Mouse (Mus musculus): ENCODE measurements around the gene Olfr702. TPM values are rescaled to one million over a fixed set of nuclear protein-coding genes. Genes with fewer than 3 reads are reported as not detected.

Gene Olfr702
- not detected in 2 replicates for polyA plus RNA-seq (2012; rRNA removed)

GRCm38 (mm10) chr7:106833793-106834192 is at the start of gene Olfr702:
Olfr702 (minus strand) TSS chr7:106833893.

GRCm38 (mm10) chr7:106876791-106877190 is 43.1 kb upstream of the Olfr702 start, which contains the start of gene Olfr705:
Olfr705 (minus strand) TSS chr7:106876891.

GRCm38 (mm10) chr7:106862885-106863284 is 29.2 kb upstream of the Olfr702 start, which contains the start of gene Olfr704:
Olfr704 (plus strand) TSS chr7:106863185.

GRCm38 (mm10) chr7:106843060-106843459 is 9.4 kb upstream of the Olfr702 start, which contains the start of gene Olfr703:
Olfr703 (plus strand) TSS chr7:106843360.

GRCm38 (mm10) chr7:106813829-106814228 is 19.9 kb downstream of the Olfr702 start, which contains the start of gene Olfr701:
Olfr701 (plus strand) TSS chr7:106814129.

GRCm38 (mm10) chr7:106808734-106809133 is 25.0 kb downstream of the Olfr702 start, which contains the start of gene Olfr700:
Olfr700 (minus strand) TSS chr7:106808834.

GRCm38 (mm10) chr7:106793098-106793497 is 40.6 kb downstream of the Olfr702 start, which contains the start of gene Olfr699:
Olfr699 (minus strand) TSS chr7:106793198.

Other genes with a start within 250 kb of the Olfr702 start
- gene Olfr693, start 153.3 kb downstream of the Olfr702 start, polyA plus RNA-seq (2012; rRNA removed), result not detected in 2 replicates
- not detected in 2 replicates for gene Olfr694, start 142.1 kb downstream of the Olfr702 start, polyA plus RNA-seq (2012; rRNA removed)
- not detected in 2 replicates for gene Olfr695, start 117.5 kb downstream of the Olfr702 start, polyA plus RNA-seq (2012; rRNA removed)
- gene Olfr697, start 91.5 kb downstream of the Olfr702 start, polyA plus RNA-seq (2012; rRNA removed), result not detected in 2 replicates
- not detected in 2 replicates for gene Olfr698, start 78.5 kb downstream of the Olfr702 start, polyA plus RNA-seq (2012; rRNA removed)
- gene Olfr699, start 40.7 kb downstream of the Olfr702 start, polyA plus RNA-seq (2012; rRNA removed), result not detected in 2 replicates
- gene Olfr700, start 25.1 kb downstream of the Olfr702 start, polyA plus RNA-seq (2012; rRNA removed), result not detected in 2 replicates
- not detected in 2 replicates for gene Olfr701, start 19.8 kb downstream of the Olfr702 start, polyA plus RNA-seq (2012; rRNA removed)
- gene Olfr703, start 9.5 kb upstream of the Olfr702 start, polyA plus RNA-seq (2012; rRNA removed), result not detected in 2 replicates
- not detected in 2 replicates for gene Olfr704, start 29.3 kb upstream of the Olfr702 start, polyA plus RNA-seq (2012; rRNA removed)
- gene Olfr705, start 43.0 kb upstream of the Olfr702 start, polyA plus RNA-seq (2012; rRNA removed), result not detected in 2 replicates
- not detected in 2 replicates for gene Olfr706, start 54.3 kb upstream of the Olfr702 start, polyA plus RNA-seq (2012; rRNA removed)
- not detected in 2 replicates for gene Olfr707, start 67.3 kb upstream of the Olfr702 start, polyA plus RNA-seq (2012; rRNA removed)
- gene Olfr1532-ps1, start 74.1 kb upstream of the Olfr702 start, polyA plus RNA-seq (2012; rRNA removed), result not detected in 2 replicates
- not detected in 2 replicates for gene Olfr709-ps1, start 98.3 kb upstream of the Olfr702 start, polyA plus RNA-seq (2012; rRNA removed)
- gene Olfr710, start 114.4 kb upstream of the Olfr702 start, polyA plus RNA-seq (2012; rRNA removed), result not detected in 2 replicates
- gene Olfr6, start 130.0 kb upstream of the Olfr702 start, polyA plus RNA-seq (2012; rRNA removed), result not detected in 2 replicates
- not detected in 2 replicates for gene Olfr711, start 141.6 kb upstream of the Olfr702 start, polyA plus RNA-seq (2012; rRNA removed)
- gene Olfr2, start 172.2 kb upstream of the Olfr702 start, polyA plus RNA-seq (2012; rRNA removed), result not detected in 2 replicates
- not detected in 2 replicates for gene Olfr713, start 197.3 kb upstream of the Olfr702 start, polyA plus RNA-seq (2012; rRNA removed)
- not detected in 2 replicates for gene Olfr714, start 237.1 kb upstream of the Olfr702 start, polyA plus RNA-seq (2012; rRNA removed)

Data from colon, adult 2 months (tissue).